Mouse (Mus musculus) cerebellum, adult 9-10 months (tissue): ENCODE measurements around the gene Adamts14.

Experiments used
- DNase-seq: peaks from one replicate; pipeline ENCODE4 v3.0.0; 2022

The Adamts14 gene

DNA sequence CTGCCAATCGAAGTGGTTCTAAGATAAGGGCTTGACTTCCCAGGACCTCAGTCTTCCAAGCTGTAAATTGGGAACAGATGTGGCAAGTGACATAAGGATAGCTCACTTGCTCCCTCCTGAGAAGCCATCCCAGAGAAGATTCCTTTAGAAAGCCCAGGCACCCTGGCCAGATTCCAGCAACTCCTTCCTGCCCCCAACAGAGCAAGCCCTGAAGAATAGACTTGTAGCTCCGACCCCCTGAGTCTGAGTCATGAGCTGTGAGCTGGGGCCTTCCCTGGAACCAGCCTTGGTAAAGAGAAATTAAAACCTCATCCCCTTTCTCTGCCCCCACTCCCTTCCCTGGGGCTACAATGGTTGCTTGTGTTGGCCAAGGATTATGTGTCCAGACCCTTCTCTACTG is 1.3 kb upstream of the Adamts14 start:
- no peak for DNase-seq

- DNase-seq = no peak
Observed at GRCm38 (mm10) chr10:61273844-61274215, 592 bp upstream of the Adamts14 start.

DNA sequence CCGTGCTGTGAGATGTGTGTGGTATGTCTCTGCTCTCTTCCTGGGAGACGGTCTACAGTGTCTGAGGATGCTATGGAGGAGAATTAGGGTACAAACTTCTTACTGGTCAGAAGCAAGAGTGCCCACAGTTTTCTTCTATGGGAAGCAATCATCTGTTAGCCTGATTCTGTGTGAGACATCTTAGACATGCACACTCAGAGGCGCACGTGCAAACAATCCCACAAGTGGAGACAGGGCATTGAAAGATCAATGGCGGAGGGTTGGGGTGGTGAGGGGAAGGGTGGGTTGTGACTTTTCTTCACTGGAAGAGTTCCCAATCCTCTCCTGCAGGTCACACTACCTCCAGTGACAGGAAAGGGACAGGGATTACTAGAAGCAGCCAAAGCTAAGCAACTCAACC is 607 bp downstream of the Adamts14 start:
- DNase-seq = no peak

GRCm38 (mm10) chr10:61272089-61272626 is 1.1 kb downstream of the Adamts14 start:
- no peak for DNase-seq

DNA sequence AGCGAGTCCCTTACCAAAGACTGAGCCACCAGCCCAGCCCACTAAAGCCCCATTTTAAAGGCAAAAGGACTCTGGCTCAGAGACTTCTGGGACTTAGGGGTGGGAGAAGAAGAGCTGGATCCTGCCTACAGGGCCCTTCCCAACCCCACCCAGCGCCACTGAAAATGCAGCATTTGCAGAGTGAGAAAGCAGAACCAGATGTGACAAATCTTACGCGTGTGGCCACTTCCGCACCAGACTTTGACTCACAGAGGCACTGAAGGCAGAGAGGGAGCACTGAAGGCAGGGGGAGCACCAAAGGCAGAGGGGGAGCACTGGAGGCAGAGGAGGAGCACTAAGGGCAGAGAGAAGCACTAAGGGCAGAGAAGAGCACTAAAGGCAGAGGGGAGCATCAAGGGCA is 5.9 kb downstream of the Adamts14 start:
- DNase-seq = no peak

- no peak for DNase-seq
Observed at GRCm38 (mm10) chr10:61263606-61264005, 9.6 kb downstream of the Adamts14 start.

- DNase-seq = no peak
Observed at GRCm38 (mm10) chr10:61261229-61262156, 11.7 kb downstream of the Adamts14 start.

GRCm38 (mm10) chr10:61258131-61258530 is 15.1 kb downstream of the Adamts14 start:
- no peak for DNase-seq

GRCm38 (mm10) chr10:61256665-61257064 is 16.6 kb downstream of the Adamts14 start:
- DNase-seq = no peak

DNA sequence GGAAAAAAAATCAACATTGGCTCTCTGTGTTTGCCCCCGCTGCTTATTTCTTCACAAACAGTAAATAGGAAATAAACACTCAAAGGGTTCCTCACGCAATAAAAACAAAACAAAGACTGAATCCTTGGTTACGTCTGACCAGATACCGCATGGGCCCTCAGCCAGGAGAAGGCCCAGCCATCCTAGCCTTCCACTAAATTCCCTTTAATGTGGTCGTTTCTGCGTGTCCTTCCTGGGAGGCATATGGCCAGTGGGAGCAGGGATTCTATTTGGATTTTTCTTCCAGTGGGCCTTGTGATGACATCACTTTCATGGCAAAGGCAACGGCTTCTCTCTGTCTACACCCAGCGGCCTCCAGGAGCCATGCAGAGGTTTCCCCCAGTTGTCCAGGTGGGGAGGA is 18.0 kb downstream of the Adamts14 start:
- no peak for DNase-seq

- peak; percentile 86 for DNase-seq
Observed at GRCm38 (mm10) chr10:61254761-61255160, 18.5 kb downstream of the Adamts14 start.

GRCm38 (mm10) chr10:61249951-61250350 is 23.3 kb downstream of the Adamts14 start:
- no peak for DNase-seq

GRCm38 (mm10) chr10:61248596-61249114 is 24.6 kb downstream of the Adamts14 start:
- DNase-seq = no peak

- no peak for DNase-seq
Observed at GRCm38 (mm10) chr10:61246288-61246687, 26.9 kb downstream of the Adamts14 start.

GRCm38 (mm10) chr10:61241961-61242421 is 31.2 kb downstream of the Adamts14 start:
- no peak for DNase-seq

- DNase-seq = no peak
Observed at GRCm38 (mm10) chr10:61240108-61240920, 32.9 kb downstream of the Adamts14 start.

DNA sequence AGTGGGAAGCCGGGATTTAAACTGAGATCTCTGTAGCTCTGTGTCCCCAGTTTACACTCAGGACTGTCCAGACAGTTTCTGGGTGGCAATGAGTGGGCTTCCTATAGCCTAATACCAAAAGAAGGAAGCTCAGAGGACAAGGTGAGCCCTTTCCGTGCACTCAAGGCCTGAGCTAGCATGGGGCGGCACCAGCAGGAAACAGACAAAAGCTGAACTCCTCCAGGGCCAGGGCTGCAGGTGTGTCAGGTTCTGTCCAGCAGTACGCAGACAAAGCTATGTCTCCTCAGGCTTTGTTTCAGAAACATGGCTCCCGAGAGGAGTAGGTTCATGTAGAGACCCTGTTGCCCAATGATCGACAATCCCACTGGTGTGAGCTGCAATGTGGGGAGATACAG is 35.9 kb downstream of the Adamts14 start:
- no peak for DNase-seq

DNA sequence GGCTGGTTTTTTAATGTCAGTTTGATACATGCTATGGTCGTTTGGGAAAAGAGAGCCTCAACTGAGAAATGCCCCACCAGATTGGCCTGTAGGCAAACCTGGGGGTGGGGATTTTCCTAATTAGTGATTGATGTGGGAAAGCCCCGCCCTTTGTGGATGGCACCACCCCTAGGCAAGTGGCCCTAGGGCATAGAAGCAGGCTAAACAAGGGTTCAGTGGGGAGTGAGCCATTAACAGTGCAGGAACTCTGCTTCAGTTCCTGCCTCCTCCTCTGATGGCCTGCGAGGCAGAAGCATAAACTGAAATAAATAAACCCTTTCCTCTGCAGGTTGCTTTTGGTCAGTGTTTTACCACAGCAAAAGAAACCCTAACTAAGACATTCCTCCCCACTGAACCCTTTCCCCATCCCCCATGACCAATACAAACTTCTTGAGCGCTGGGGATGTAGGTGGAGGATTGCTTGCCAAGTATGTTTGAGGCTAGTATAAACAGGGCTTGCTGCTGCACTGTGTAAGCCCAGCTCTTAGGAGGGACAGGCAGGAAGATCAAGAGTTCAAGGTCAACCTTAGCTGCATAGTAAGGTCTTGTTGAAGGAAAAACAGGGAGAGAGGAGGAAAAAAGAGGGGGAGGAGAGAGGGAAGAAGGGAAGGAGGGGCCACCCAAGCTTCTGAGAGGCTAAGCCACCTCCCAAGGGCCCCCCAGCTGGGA is 36.4 kb downstream of the Adamts14 start:
- DNase-seq = no peak

DNA sequence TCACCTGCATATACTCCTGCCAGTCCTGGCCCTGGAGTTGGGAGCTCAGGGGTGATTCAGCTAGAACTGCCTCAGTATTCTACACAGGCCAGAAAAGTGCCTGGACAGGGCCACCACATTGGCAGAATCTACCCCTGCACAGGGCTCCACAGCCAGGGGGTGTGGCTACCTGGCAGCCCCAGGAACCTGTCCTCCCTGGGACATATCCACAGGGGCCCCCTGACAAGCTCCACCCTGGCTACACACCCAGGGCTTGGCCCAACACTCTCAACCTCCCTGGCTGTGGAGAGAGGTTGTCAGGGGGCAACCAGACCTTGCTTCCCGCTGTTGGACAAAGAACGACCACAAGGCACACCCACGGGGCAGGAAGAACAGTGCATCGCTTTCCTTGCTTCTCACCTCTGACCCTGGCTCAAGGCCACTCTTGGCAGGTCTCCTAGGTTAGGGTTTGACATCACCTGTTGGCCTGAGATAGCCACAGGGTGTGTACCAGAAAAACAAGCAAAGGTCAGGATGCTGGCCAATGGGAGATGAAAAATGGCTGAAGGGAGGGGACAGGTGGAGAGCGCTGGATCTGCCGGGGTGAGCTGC is 37.5 kb downstream of the Adamts14 start:
- DNase-seq = no peak

GRCm38 (mm10) chr10:61234319-61234718 is 38.9 kb downstream of the Adamts14 start:
- DNase-seq = no peak

GRCm38 (mm10) chr10:61232858-61233567 is 40.2 kb downstream of the Adamts14 start:
- no peak for DNase-seq

DNA sequence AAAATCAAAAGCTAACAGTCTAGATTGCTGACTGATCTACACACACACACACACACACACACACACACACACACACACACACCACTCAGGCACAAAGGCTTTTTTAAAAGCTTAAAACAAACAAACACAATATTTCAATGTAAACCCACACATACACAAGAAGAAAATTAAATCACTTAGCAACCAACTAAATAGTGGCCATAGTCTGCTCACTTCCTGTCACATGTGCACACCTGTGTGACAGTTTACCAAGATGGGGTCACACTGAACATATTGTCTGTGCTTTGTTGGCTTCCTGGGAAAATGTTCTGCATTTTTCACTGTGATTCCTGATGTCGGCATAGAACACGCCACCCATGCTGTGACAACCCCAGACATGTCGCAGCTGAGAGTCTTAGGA is 41.5 kb downstream of the Adamts14 start:
- DNase-seq = no peak
